Mouse (Mus musculus): ENCODE results near the gene Mecom. TPM values are rescaled to one million over a fixed set of nuclear protein-coding genes. Genes with fewer than 3 reads are reported as not detected.

Mecom gene
- polyA plus RNA-seq, 1 experiment = 1.8 TPM

- no peaks in the 10 kb centered on the region for H3K27me3 ChIP-seq (ENCODE audit: control insufficient read depth, insufficient read depth, insufficient read length)
- no peaks in the 10 kb centered on the region for H3K79me2 ChIP-seq (ENCODE audit: control insufficient read depth, insufficient read depth)
- H3ac ChIP-seq (ENCODE audit: control insufficient read depth, insufficient read length) = no peak overlapping the region
- TF ChIP-seq POLR2A (IDR thresholded peaks at IDR 0.05; ENCODE audit: insufficient read length, low read depth) (no peak), REST (IDR thresholded peaks at IDR 0.05; ENCODE audit: insufficient read depth, insufficient read length) (no peak), MYOG (IDR thresholded peaks at IDR 0.05; ENCODE audit: control insufficient read depth in 1 of 3, insufficient read depth in 1 of 3, insufficient read length in 2 of 3, low read depth in 2 of 3) (no peak), USF1 (IDR thresholded peaks at IDR 0.05; ENCODE audit: low read depth) (no peak), TCF3 (IDR thresholded peaks at IDR 0.05; ENCODE audit: insufficient read length, low read depth) (no peak), POLR2AphosphoS2 (IDR thresholded peaks at IDR 0.05; ENCODE audit: insufficient read length, low read depth) (no peak), CEBPB (IDR thresholded peaks at IDR 0.05; ENCODE audit: insufficient read depth, poor library complexity, severe bottlenecking) (no peak), MAX (IDR thresholded peaks at IDR 0.05; ENCODE audit: low read depth) (no peak), MYOD1 (IDR thresholded peaks at IDR 0.05; ENCODE audit: control insufficient read depth in 1 of 3, insufficient read length in 2 of 3, low read depth in 2 of 3) (no peak), SRF (IDR thresholded peaks at IDR 0.05; ENCODE audit: control insufficient read depth, insufficient read length, low read depth) (no peak), E2F4 (IDR thresholded peaks at IDR 0.05; ENCODE audit: insufficient read depth) (no peak), TCF12 (IDR thresholded peaks at IDR 0.05; ENCODE audit: insufficient read depth, poor library complexity, severe bottlenecking) (no peak)
- no peak overlapping the region for H3K4me3 ChIP-seq
- H3K36me3 ChIP-seq (ENCODE audit: control insufficient read depth, insufficient read depth) = no peaks in the 10 kb centered on the region
- H3K4me2 ChIP-seq (ENCODE audit: low read depth) = no peak overlapping the region
Measured at GRCm38 (mm10) chr3:30414173-30414572, 133.6 kb downstream of the Mecom start.

GRCm38 (mm10) chr3:30410778-30411177, 137.0 kb downstream of the Mecom start:
- TF ChIP-seq E2F4 (IDR thresholded peaks at IDR 0.05; ENCODE audit: insufficient read depth) (no peak), USF1 (IDR thresholded peaks at IDR 0.05; ENCODE audit: low read depth) (no peak), TCF3 (IDR thresholded peaks at IDR 0.05; ENCODE audit: insufficient read length, low read depth) (no peak)

GRCm38 (mm10) chr3:30404821-30405220, 143.0 kb downstream of the Mecom start:
- Histone ChIP-seq H3K27me3 (ENCODE audit: control insufficient read depth, insufficient read depth, insufficient read length) (no peaks in the 10 kb centered on the region), H3ac (ENCODE audit: control insufficient read depth, insufficient read length) (no peak overlapping the region), H3K4me2 (ENCODE audit: low read depth) (no peak overlapping the region), H3K36me3 (ENCODE audit: control insufficient read depth, insufficient read depth) (no peaks in the 10 kb centered on the region), H3K79me2 (ENCODE audit: control insufficient read depth, insufficient read depth) (no peaks in the 10 kb centered on the region), H3K4me3 (no peak overlapping the region)
- TF ChIP-seq USF1 (IDR thresholded peaks at IDR 0.05; ENCODE audit: low read depth) = no peak
- TF ChIP-seq MYOG (IDR thresholded peaks at IDR 0.05; ENCODE audit: control insufficient read depth in 1 of 3, insufficient read depth in 1 of 3, insufficient read length in 2 of 3, low read depth in 2 of 3) = no peak
- no peak for TF ChIP-seq POLR2A (IDR thresholded peaks at IDR 0.05; ENCODE audit: insufficient read length, low read depth)
- no peak for TF ChIP-seq MYOD1 (IDR thresholded peaks at IDR 0.05; ENCODE audit: control insufficient read depth in 1 of 3, insufficient read length in 2 of 3, low read depth in 2 of 3)
- TF ChIP-seq POLR2AphosphoS2 (IDR thresholded peaks at IDR 0.05; ENCODE audit: insufficient read length, low read depth) = no peak
- TF ChIP-seq CEBPB (IDR thresholded peaks at IDR 0.05; ENCODE audit: insufficient read depth, poor library complexity, severe bottlenecking) = no peak
- TF ChIP-seq TCF12 (IDR thresholded peaks at IDR 0.05; ENCODE audit: insufficient read depth, poor library complexity, severe bottlenecking) = no peak
- no peak for TF ChIP-seq MAX (IDR thresholded peaks at IDR 0.05; ENCODE audit: low read depth)
- no peak for TF ChIP-seq E2F4 (IDR thresholded peaks at IDR 0.05; ENCODE audit: insufficient read depth)
- TF ChIP-seq REST (IDR thresholded peaks at IDR 0.05; ENCODE audit: insufficient read depth, insufficient read length) = no peak
- no peak for TF ChIP-seq TCF3 (IDR thresholded peaks at IDR 0.05; ENCODE audit: insufficient read length, low read depth)
- TF ChIP-seq SRF (IDR thresholded peaks at IDR 0.05; ENCODE audit: control insufficient read depth, insufficient read length, low read depth) = no peak

More at GRCm38 (mm10) chr3:30410778-30411177, 137.0 kb downstream of the Mecom start:
- Histone ChIP-seq H3K79me2 (ENCODE audit: control insufficient read depth, insufficient read depth) (no peaks in the 10 kb centered on the region), H3ac (ENCODE audit: control insufficient read depth, insufficient read length) (no peak overlapping the region), H3K27me3 (ENCODE audit: control insufficient read depth, insufficient read depth, insufficient read length) (no peaks in the 10 kb centered on the region), H3K4me2 (ENCODE audit: low read depth) (no peak overlapping the region), H3K36me3 (ENCODE audit: control insufficient read depth, insufficient read depth) (no peaks in the 10 kb centered on the region), H3K4me3 (no peak overlapping the region)

GRCm38 (mm10) chr3:30398911-30399310, 148.9 kb downstream of the Mecom start:
- Histone ChIP-seq H3K27me3 (ENCODE audit: control insufficient read depth, insufficient read depth, insufficient read length) (no peaks in the 10 kb centered on the region), H3K36me3 (ENCODE audit: control insufficient read depth, insufficient read depth) (no peaks in the 10 kb centered on the region)

GRCm38 (mm10) chr3:30394911-30395310, 152.9 kb downstream of the Mecom start:
- Histone ChIP-seq H3K4me2 (ENCODE audit: low read depth) (no peak overlapping the region), H3K27me3 (ENCODE audit: control insufficient read depth, insufficient read depth, insufficient read length) (no peaks in the 10 kb centered on the region), H3K4me3 (no peak overlapping the region), H3ac (ENCODE audit: control insufficient read depth, insufficient read length) (no peak overlapping the region), H3K36me3 (ENCODE audit: control insufficient read depth, insufficient read depth) (no peaks in the 10 kb centered on the region), H3K79me2 (ENCODE audit: control insufficient read depth, insufficient read depth) (no peaks in the 10 kb centered on the region)
- TF ChIP-seq USF1 (IDR thresholded peaks at IDR 0.05; ENCODE audit: low read depth) (no peak), POLR2A (IDR thresholded peaks at IDR 0.05; ENCODE audit: insufficient read length, low read depth) (no peak), MAX (IDR thresholded peaks at IDR 0.05; ENCODE audit: low read depth) (no peak), REST (IDR thresholded peaks at IDR 0.05; ENCODE audit: insufficient read depth, insufficient read length) (no peak), POLR2AphosphoS2 (IDR thresholded peaks at IDR 0.05; ENCODE audit: insufficient read length, low read depth) (no peak), MYOG (IDR thresholded peaks at IDR 0.05; ENCODE audit: control insufficient read depth in 1 of 3, insufficient read depth in 1 of 3, insufficient read length in 2 of 3, low read depth in 2 of 3) (no peak), TCF12 (IDR thresholded peaks at IDR 0.05; ENCODE audit: insufficient read depth, poor library complexity, severe bottlenecking) (no peak), E2F4 (IDR thresholded peaks at IDR 0.05; ENCODE audit: insufficient read depth) (no peak), CEBPB (IDR thresholded peaks at IDR 0.05; ENCODE audit: insufficient read depth, poor library complexity, severe bottlenecking) (no peak), SRF (IDR thresholded peaks at IDR 0.05; ENCODE audit: control insufficient read depth, insufficient read length, low read depth) (no peak), TCF3 (IDR thresholded peaks at IDR 0.05; ENCODE audit: insufficient read length, low read depth) (no peak), MYOD1 (IDR thresholded peaks at IDR 0.05; ENCODE audit: control insufficient read depth in 1 of 3, insufficient read length in 2 of 3, low read depth in 2 of 3) (no peak)

More at GRCm38 (mm10) chr3:30398911-30399310, 148.9 kb downstream of the Mecom start:
- no peaks in the 10 kb centered on the region for H3K79me2 ChIP-seq (ENCODE audit: control insufficient read depth, insufficient read depth)
- H3K4me2 ChIP-seq (ENCODE audit: low read depth) = no peak overlapping the region
- no peak overlapping the region for H3ac ChIP-seq (ENCODE audit: control insufficient read depth, insufficient read length)
- no peak overlapping the region for H3K4me3 ChIP-seq
- no peak for TF ChIP-seq TCF3 (IDR thresholded peaks at IDR 0.05; ENCODE audit: insufficient read length, low read depth)
- no peak for TF ChIP-seq MYOD1 (IDR thresholded peaks at IDR 0.05; ENCODE audit: control insufficient read depth in 1 of 3, insufficient read length in 2 of 3, low read depth in 2 of 3)
- TF ChIP-seq MAX (IDR thresholded peaks at IDR 0.05; ENCODE audit: low read depth) = no peak
- no peak for TF ChIP-seq CEBPB (IDR thresholded peaks at IDR 0.05; ENCODE audit: insufficient read depth, poor library complexity, severe bottlenecking)
- no peak for TF ChIP-seq MYOG (IDR thresholded peaks at IDR 0.05; ENCODE audit: control insufficient read depth in 1 of 3, insufficient read depth in 1 of 3, insufficient read length in 2 of 3, low read depth in 2 of 3)
- no peak for TF ChIP-seq SRF (IDR thresholded peaks at IDR 0.05; ENCODE audit: control insufficient read depth, insufficient read length, low read depth)
- TF ChIP-seq E2F4 (IDR thresholded peaks at IDR 0.05; ENCODE audit: insufficient read depth) = no peak
- no peak for TF ChIP-seq TCF12 (IDR thresholded peaks at IDR 0.05; ENCODE audit: insufficient read depth, poor library complexity, severe bottlenecking)
- no peak for TF ChIP-seq REST (IDR thresholded peaks at IDR 0.05; ENCODE audit: insufficient read depth, insufficient read length)
